Mouse (Mus musculus): ENCODE results near the gene Lcn11.

GRCm38 (mm10) chr2:25767764-25768163, 9.1 kb upstream of the Lcn11 start:
- TF ChIP-seq CTCF (conservative IDR thresholded peaks at IDR 0.05; ENCODE audit: low read length) (no peak), POU5F1 (IDR thresholded peaks at IDR 0.05; ENCODE audit: borderline replicate concordance, low read length) (no peak), NANOG (IDR thresholded peaks at IDR 0.05; ENCODE audit: borderline replicate concordance, low read length) (no peak)
